Mouse (Mus musculus): ENCODE data around the gene Grip2.

Grip2 gene

DNA sequence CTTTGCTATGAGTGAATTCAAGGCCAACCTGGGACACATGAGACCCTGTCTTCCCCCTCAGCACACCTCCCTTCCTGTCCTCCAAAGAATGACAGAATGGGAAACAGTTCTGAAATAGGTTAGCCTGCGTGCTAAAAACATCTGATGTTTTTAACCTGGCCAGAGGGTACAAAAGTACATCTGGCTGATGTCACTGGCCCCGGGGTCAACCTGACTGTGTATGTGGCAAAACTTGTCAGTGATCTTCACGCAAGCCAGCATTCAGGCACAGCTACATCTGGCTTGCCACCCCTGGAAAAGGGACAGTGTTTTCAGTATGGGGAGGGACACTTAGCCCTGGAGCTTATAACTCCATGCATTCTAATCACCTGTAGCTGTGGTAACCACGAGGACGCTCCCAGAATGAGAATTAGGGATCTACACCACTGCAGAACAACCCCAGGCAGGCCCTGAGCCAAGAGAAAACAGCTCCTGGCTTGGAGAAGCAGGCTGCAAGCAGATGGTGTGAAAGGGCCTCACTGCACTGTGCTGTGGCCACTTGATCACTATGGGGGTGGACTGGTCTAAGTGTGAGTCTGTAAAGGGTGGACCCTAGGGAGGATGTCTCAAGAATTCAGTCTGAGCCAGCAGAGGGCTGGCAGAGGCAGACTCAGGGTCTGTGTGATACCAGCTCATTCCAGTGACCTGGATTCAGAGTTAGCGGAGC, 107.9 kb downstream of the Grip2 start:
- Histone ChIP-seq H3K9me3 (ENCODE audit: low read length) (no peaks in the 10 kb centered on the region), H3K4me3 (replicated peaks; ENCODE audit: low read length) (no peak overlapping the region), H3K36me3 (ENCODE audit: insufficient read depth, low read length) (peaks cover 91% of the 10 kb centered on the region), H3K27me3 (ENCODE audit: insufficient read depth, low read length) (no peaks in the 10 kb centered on the region), H3K4me1 (replicated peaks; ENCODE audit: low read depth, low read length) (peaks cover 96% of the 10 kb centered on the region)
- TF ChIP-seq POU5F1 (IDR thresholded peaks at IDR 0.05; ENCODE audit: borderline replicate concordance, low read length): no peak
- no peak for TF ChIP-seq NANOG (IDR thresholded peaks at IDR 0.05; ENCODE audit: borderline replicate concordance, low read length)
- TF ChIP-seq CTCF (conservative IDR thresholded peaks at IDR 0.05; ENCODE audit: low read length): no peak

DNA sequence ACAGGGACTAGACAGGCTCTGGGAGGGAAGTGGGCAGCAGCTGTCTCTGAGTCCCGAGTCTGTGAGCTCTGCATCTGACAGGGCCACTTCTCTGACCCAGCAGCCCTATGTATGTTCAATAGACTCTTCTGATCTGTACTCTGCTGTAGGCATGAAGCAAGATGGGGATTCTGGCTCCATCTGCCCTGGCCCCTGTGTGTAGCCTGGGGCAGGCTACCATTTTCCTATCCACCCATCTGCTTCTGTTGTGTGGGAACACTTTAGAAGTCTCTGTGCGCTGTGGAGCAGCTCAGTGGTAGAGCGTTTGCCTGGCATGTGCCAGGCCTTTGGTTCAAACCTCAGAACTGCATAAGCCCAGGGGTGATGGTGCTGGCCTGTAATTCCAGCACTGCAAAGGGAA, 108.4 kb downstream of the Grip2 start:
- Histone ChIP-seq H3K4me3 (replicated peaks; ENCODE audit: low read length) (0 out of 2 replicates have a peak overlapping the region, but pooled peaks have one; percentile 17), H3K36me3 (ENCODE audit: insufficient read depth, low read length) (peaks cover 90% of the 10 kb centered on the region), H3K9me3 (ENCODE audit: low read length) (no peaks in the 10 kb centered on the region), H3K4me1 (replicated peaks; ENCODE audit: low read depth, low read length) (peaks cover 98% of the 10 kb centered on the region), H3K27me3 (ENCODE audit: insufficient read depth, low read length) (no peaks in the 10 kb centered on the region)
- TF ChIP-seq CTCF (conservative IDR thresholded peaks at IDR 0.05; ENCODE audit: low read length) (no peak), POU5F1 (IDR thresholded peaks at IDR 0.05; ENCODE audit: borderline replicate concordance, low read length) (no peak), NANOG (IDR thresholded peaks at IDR 0.05; ENCODE audit: borderline replicate concordance, low read length) (no peak)

DNA sequence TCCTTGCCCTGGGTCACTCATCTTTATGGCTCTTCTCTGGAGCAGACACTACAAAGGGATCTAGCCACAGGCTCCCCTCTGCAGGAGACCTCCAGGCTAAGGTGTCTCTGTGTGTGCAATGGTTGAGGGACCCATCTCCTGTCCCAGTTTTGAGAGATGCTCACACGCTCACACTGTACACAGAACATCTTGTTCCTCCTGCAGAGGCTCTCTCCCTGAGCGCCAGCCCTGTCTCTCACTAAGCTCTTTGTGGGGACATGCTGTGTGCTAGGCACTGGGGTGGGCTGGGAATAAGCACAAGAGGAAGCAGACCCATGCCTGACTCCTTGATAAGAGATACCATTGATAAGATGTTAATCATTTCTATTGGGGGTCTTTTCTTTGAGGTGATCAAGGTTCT, 109.0 kb downstream of the Grip2 start:
- Histone ChIP-seq H3K4me1 (replicated peaks; ENCODE audit: low read depth, low read length) (peaks cover 99% of the 10 kb centered on the region), H3K27me3 (ENCODE audit: insufficient read depth, low read length) (no peaks in the 10 kb centered on the region), H3K9me3 (ENCODE audit: low read length) (no peaks in the 10 kb centered on the region), H3K36me3 (ENCODE audit: insufficient read depth, low read length) (peaks cover 88% of the 10 kb centered on the region), H3K4me3 (replicated peaks; ENCODE audit: low read length) (no peak overlapping the region)
- TF ChIP-seq NANOG (IDR thresholded peaks at IDR 0.05; ENCODE audit: borderline replicate concordance, low read length) (no peak), POU5F1 (IDR thresholded peaks at IDR 0.05; ENCODE audit: borderline replicate concordance, low read length) (no peak), CTCF (conservative IDR thresholded peaks at IDR 0.05; ENCODE audit: low read length) (no peak)

DNA sequence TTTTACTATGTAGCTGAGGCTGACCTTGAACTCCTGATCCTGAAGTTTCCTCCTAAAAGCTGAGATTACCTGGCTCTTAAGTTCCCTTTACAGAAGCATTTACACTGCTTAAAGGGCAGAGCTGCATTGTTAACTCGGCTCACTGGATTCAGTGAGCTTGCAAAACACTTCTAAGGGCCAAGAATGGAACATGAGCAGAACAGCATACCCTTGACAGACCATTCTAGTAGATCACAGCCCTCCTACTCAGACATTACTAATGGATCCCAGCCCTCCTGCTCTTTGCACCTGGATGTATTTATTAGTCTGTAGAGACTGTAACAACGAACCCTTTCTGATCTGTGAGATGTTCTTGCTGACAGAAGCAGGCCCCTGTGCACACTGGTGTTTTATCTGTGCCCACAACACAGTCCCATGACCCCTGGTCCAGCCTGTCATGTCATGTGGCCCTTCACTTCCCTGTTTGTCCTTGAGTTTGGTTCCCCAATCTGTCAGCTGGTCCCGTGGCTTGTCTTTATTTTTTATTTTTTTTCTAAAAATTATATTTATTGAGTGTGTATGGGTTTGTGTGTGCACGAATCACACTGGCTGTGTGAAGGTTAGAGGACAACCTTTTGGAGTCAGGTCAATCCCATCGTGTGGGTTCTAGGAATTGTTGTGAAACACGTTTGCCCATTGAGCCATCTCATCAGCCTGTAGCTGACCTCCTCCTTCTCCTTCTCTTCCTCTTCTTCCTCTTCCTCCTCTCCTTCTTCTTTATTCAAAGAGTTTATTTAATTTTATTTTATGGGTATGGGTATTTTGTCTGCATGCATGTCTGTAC, 110.9 kb downstream of the Grip2 start:
- Histone ChIP-seq H3K4me1 (replicated peaks; ENCODE audit: low read depth, low read length) (peaks cover 99% of the 10 kb centered on the region), H3K27me3 (ENCODE audit: insufficient read depth, low read length) (no peaks in the 10 kb centered on the region), H3K9me3 (ENCODE audit: low read length) (no peaks in the 10 kb centered on the region)

DNA sequence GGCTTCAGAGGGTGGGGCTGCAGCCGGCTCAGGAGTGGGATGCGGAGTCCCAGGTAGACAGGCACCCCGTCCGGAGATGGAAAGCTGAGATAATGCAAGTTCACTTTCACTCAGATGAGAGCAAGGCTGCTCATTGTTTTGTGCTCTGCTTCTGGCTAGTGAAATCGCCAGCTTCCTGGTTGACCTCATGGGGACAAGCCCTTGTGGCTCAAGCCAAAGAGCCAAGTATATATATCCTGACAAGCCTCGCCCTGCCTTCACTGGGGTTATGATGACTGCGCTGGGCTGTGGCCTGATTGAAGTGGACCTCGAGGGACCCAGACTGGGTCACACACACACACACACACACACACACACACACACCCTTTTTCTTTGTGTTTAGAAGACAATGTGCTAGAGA, 112.0 kb downstream of the Grip2 start:
- H3K4me1 ChIP-seq (replicated peaks; ENCODE audit: low read depth, low read length): peaks cover 99% of the 10 kb centered on the region
- no peak for TF ChIP-seq CTCF (conservative IDR thresholded peaks at IDR 0.05; ENCODE audit: low read length)
- H3K36me3 ChIP-seq (ENCODE audit: insufficient read depth, low read length): peaks cover 79% of the 10 kb centered on the region
- H3K27me3 ChIP-seq (ENCODE audit: insufficient read depth, low read length): no peaks in the 10 kb centered on the region
- H3K4me3 ChIP-seq (replicated peaks; ENCODE audit: low read length): 0 out of 2 replicates have a peak overlapping the region, but pooled peaks have one; percentile 32
- no peaks in the 10 kb centered on the region for H3K9me3 ChIP-seq (ENCODE audit: low read length)

More for the DNA sequence above, 110.9 kb downstream of the Grip2 start:
- Histone ChIP-seq H3K36me3 (ENCODE audit: insufficient read depth, low read length) (peaks cover 87% of the 10 kb centered on the region), H3K4me3 (replicated peaks; ENCODE audit: low read length) (0 out of 2 replicates have a peak overlapping the region, but pooled peaks have one; percentile 27)
- TF ChIP-seq POU5F1 (IDR thresholded peaks at IDR 0.05; ENCODE audit: borderline replicate concordance, low read length): no peak
- TF ChIP-seq NANOG (IDR thresholded peaks at IDR 0.05; ENCODE audit: borderline replicate concordance, low read length): no peak
- TF ChIP-seq CTCF (conservative IDR thresholded peaks at IDR 0.05; ENCODE audit: low read length): no peak

DNA sequence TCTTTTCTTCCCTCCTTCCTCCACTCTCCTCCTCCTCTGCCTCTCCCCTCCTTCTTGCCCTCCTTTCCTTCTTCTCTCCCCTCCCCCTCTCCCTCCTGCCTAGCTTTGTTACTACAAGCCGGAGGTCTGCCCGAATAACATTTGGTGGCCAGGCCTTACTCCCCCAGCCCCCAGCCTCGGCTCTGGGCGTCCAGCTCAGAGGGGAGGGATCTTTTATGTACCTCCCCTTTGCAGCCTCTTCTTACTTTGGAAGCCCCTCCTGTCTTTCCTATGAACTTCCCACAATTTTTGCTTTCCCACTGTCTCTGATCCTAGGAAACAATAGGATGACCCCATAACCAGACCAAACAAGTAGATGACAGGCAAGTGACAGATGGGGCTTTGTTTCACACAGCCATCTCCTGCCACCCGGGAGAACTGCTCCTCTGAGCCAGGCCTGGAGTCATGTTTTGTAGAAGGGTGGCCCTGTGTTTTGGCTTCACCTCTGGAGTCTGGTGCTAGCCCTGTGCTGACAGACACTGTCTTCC, 113.6 kb downstream of the Grip2 start:
- no peaks in the 10 kb centered on the region for H3K9me3 ChIP-seq (ENCODE audit: low read length)
- H3K4me3 ChIP-seq (replicated peaks; ENCODE audit: low read length): peak overlapping the region; percentile 70
- peaks cover 63% of the 10 kb centered on the region for H3K36me3 ChIP-seq (ENCODE audit: insufficient read depth, low read length)
- TF ChIP-seq NANOG (IDR thresholded peaks at IDR 0.05; ENCODE audit: borderline replicate concordance, low read length) (no peak), CTCF (conservative IDR thresholded peaks at IDR 0.05; ENCODE audit: low read length) (no peak), POU5F1 (IDR thresholded peaks at IDR 0.05; ENCODE audit: borderline replicate concordance, low read length) (no peak)
- H3K4me1 ChIP-seq (replicated peaks; ENCODE audit: low read depth, low read length): peaks cover 95% of the 10 kb centered on the region
- no peaks in the 10 kb centered on the region for H3K27me3 ChIP-seq (ENCODE audit: insufficient read depth, low read length)

DNA sequence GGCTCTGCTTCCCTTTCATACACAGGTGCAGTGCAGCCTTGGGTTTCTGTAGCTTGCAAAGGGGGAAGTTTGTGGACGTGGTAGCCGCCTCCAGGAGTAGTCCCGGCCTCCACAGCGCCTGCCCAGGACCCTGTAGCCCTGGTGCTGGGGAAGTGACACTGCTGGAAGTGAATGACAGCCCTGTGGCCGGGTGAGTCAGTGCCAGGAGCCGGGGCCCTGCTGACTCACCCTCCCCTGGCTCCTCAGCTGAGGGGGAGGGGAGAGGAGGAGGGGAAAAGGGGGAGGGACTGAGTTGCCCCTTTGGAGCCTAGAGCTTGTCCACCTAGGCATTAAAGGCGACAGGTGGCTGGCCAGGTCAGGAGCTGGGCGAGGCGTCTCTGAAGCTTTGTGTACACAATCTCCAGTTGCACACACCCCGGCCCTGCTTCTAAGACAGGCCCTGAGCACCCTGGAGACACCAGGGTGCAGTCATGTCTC, 114.2 kb downstream of the Grip2 start:
- peaks cover 95% of the 10 kb centered on the region for H3K4me1 ChIP-seq (replicated peaks; ENCODE audit: low read depth, low read length)
- H3K4me3 ChIP-seq (replicated peaks; ENCODE audit: low read length): peak overlapping the region; percentile 70
- H3K9me3 ChIP-seq (ENCODE audit: low read length): no peaks in the 10 kb centered on the region
- TF ChIP-seq NANOG (IDR thresholded peaks at IDR 0.05; ENCODE audit: borderline replicate concordance, low read length) (no peak), CTCF (conservative IDR thresholded peaks at IDR 0.05; ENCODE audit: low read length) (no peak), POU5F1 (IDR thresholded peaks at IDR 0.05; ENCODE audit: borderline replicate concordance, low read length) (no peak)
- no peaks in the 10 kb centered on the region for H3K27me3 ChIP-seq (ENCODE audit: insufficient read depth, low read length)
- H3K36me3 ChIP-seq (ENCODE audit: insufficient read depth, low read length): peaks cover 63% of the 10 kb centered on the region

DNA sequence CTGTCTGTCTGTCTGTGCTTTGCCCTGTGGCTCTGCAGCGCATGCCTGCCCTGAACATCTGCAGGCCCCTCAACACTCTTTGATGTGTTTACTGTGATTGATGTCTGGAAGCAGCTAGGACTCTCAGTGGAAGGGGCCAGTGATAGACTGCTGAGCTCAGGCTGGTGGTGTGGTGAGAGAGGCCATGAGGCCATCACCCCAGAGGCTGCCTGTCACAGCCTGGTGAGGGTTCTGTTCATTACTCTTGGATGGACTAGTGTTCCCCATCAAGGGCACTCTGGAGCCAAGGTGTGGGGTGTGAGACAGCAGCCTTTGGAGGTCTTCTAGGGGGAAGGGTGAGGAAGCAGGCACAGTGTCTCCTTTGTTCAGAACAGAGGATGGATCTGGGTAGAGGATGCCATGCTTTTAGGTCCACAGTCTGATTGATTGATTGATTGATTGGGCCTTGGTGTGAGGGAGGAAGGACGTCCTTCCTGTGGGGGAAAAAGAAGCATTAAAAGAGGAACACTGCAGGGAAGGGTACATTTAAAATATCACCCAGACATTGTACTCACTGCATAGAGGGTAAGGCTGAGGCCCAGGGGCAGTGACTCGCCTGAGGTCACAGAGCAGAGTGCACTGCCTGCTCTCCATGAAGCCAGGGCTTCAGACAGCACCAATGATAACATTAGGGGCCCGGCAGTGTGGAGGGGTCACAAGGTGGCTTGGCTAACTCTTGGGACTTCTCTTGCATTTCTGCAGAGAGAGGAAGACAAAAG, 114.8 kb downstream of the Grip2 start:
- TF ChIP-seq POU5F1 (IDR thresholded peaks at IDR 0.05; ENCODE audit: borderline replicate concordance, low read length) (no peak), CTCF (conservative IDR thresholded peaks at IDR 0.05; ENCODE audit: low read length) (no peak)
- peaks cover 95% of the 10 kb centered on the region for H3K4me1 ChIP-seq (replicated peaks; ENCODE audit: low read depth, low read length)
- no peaks in the 10 kb centered on the region for H3K27me3 ChIP-seq (ENCODE audit: insufficient read depth, low read length)
- peak overlapping the region; percentile 70 for H3K4me3 ChIP-seq (replicated peaks; ENCODE audit: low read length)
- H3K9me3 ChIP-seq (ENCODE audit: low read length): no peaks in the 10 kb centered on the region
- peaks cover 63% of the 10 kb centered on the region for H3K36me3 ChIP-seq (ENCODE audit: insufficient read depth, low read length)

Measured in E14TG2a.4 (cell line).